Mouse (Mus musculus) G1E (cell line): ENCODE measurements around the gene Jarid2. TPM values are rescaled to one million over a fixed set of nuclear protein-coding genes. Genes with fewer than 3 reads are reported as not detected.
A peak's percentile ranks its signal among the peaks of the same experiment; 100 is the strongest.

ENCODE experiments used
- ATAC-seq: 2 replicates; pipeline ENCODE4 v1.8.0; 2016; ENCODE audit warnings: mild to moderate bottlenecking; ENCODE audit not compliant: insufficient number of reproducible peaks, poor library complexity, low FRiP score, severe bottlenecking; ENCODE audit errors: extremely low read depth
- DNase-seq: peaks from one replicate; pipeline ENCODE4 v3.0.0; 2012; ENCODE audit warnings: low spot score
- H3K27me3 ChIP-seq: 2 replicates; pipeline ENCODE4 v1.6.1; 2012; ENCODE audit warnings: mild to moderate bottlenecking, low read length, inconsistent platforms; ENCODE audit not compliant: insufficient read depth
- H3K36me3 ChIP-seq: replicated peaks from 2 replicates; pipeline ENCODE3; 2012; ENCODE audit warnings: mild to moderate bottlenecking, inconsistent platforms
- H3K4me1 ChIP-seq: 2 replicates; pipeline ENCODE4 v1.6.1; 2012; ENCODE audit warnings: low read depth, low read length, inconsistent platforms, mixed read lengths; ENCODE audit not compliant: insufficient read depth
- H3K4me3 ChIP-seq: 2 replicates; pipeline ENCODE4 v1.5.1; 2012; ENCODE audit warnings: low read depth, mild to moderate bottlenecking, inconsistent platforms, low read length, moderate library complexity, mixed read lengths
- H3K9me3 ChIP-seq: replicated peaks from 2 replicates; pipeline ENCODE4 v1.6.1; 2012; ENCODE audit warnings: inconsistent platforms
- CTCF ChIP-seq: IDR thresholded peaks from 2 replicates; pipeline ENCODE4 v1.5.1; 2012; ENCODE audit warnings: low read depth, low read length, inconsistent platforms, mixed read lengths
- GATA1 ChIP-seq: IDR thresholded peaks from 2 replicates; pipeline ENCODE4 v1.6.1; 2012; ENCODE audit warnings: borderline replicate concordance, low read length, inconsistent platforms, mixed read lengths
- GATA2 ChIP-seq: IDR thresholded peaks from 2 replicates; pipeline ENCODE4 v1.6.1; 2012; ENCODE audit warnings: low read depth, low read length, inconsistent platforms, borderline replicate concordance
- POLR2AphosphoS5 ChIP-seq: IDR thresholded peaks from 2 replicates; pipeline ENCODE4 v1.6.1; 2012; ENCODE audit warnings: low read depth, low read length, inconsistent platforms; ENCODE audit not compliant: insufficient replicate concordance
- TAL1 ChIP-seq: conservative IDR thresholded peaks from 2 replicates; pipeline ENCODE4 v1.6.1; 2012; ENCODE audit warnings: low read depth, low read length, inconsistent platforms, mixed read lengths
- polyA plus RNA-seq: library from polyadenylated mRNA; stranded (reverse); fragments of >175 nt; gene quantifications from 2 replicates; pipeline ENCODE4 v1.2.3, GENCODE M21; 2012
- total RNA-seq, 2 experiments: library from RNA; stranded (forward) in 1 of 2; stranded (reverse) in 1 of 2; fragments of 200-1000 nt in 1 of 2; fragments of >200 nt in 1 of 2; fragmentation: Nextera tagmentation in 1 of 2; gene quantifications; 2 replicates each; pipeline ENCODE4 v1.2.3; 2014 to 2017

The Jarid2 gene
- total and polyA plus RNA-seq, 3 experiments, result 29.9 to 93.6 (median 42.3) TPM

GRCm38 (mm10) chr13:44924042-44924441 is 194.8 kb downstream of the Jarid2 start:
- DNase-seq (no peak), ATAC-seq (no peak)
- Histone ChIP-seq H3K27me3 (no peaks in the 10 kb centered on the region), H3K4me3 (no peak overlapping the region), H3K36me3 (peaks cover 80% of the 10 kb centered on the region), H3K4me1 (no peaks in the 10 kb centered on the region), H3K9me3 (no peaks in the 10 kb centered on the region)
- TF ChIP-seq TAL1, result no peak
- TF ChIP-seq CTCF, result no peak
- no peak for TF ChIP-seq GATA2
- no peak for TF ChIP-seq POLR2AphosphoS5
- TF ChIP-seq GATA1, result no peak

- peaks cover 76% of the 10 kb centered on the region for H3K36me3 ChIP-seq
- no peak for ATAC-seq
- no peaks in the 10 kb centered on the region for H3K27me3 ChIP-seq
- H3K4me3 ChIP-seq, result no peak overlapping the region
- DNase-seq, result no peak
- TF ChIP-seq GATA1 (no peak), CTCF (no peak), TAL1 (no peak), GATA2 (no peak), POLR2AphosphoS5 (no peak)
- H3K4me1 ChIP-seq, result no peaks in the 10 kb centered on the region
- H3K9me3 ChIP-seq, result no peaks in the 10 kb centered on the region
Measured at GRCm38 (mm10) chr13:44925173-44925572, 195.9 kb downstream of the Jarid2 start.

DNA sequence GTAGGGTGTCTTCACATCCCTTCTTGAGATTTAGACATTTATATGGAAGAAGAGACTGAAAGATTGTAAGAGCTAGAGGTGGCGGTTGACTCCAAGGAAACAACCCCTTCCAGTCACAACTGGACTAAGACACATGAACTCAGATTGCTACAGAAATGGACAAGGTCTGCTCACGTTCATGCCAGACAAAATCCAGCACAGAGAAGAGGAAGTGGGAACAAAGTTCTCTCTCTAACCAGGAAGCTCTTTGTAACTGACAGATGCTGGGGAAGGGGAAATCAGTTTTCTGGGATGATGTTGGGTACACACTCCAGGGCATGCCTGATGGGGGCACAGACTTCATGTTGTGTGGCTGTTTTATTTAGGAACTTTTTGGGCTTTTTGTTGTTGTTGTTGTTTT is 197.0 kb downstream of the Jarid2 start:
- H3K9me3 ChIP-seq, result no peaks in the 10 kb centered on the region
- H3K4me1 ChIP-seq, result no peaks in the 10 kb centered on the region
- peaks cover 74% of the 10 kb centered on the region for H3K36me3 ChIP-seq
- H3K27me3 ChIP-seq, result no peaks in the 10 kb centered on the region
- H3K4me3 ChIP-seq, result no peak overlapping the region
- TF ChIP-seq POLR2AphosphoS5 (no peak), TAL1 (no peak), CTCF (no peak), GATA1 (no peak), GATA2 (no peak)
- DNase-seq (no peak), ATAC-seq (no peak)

DNA sequence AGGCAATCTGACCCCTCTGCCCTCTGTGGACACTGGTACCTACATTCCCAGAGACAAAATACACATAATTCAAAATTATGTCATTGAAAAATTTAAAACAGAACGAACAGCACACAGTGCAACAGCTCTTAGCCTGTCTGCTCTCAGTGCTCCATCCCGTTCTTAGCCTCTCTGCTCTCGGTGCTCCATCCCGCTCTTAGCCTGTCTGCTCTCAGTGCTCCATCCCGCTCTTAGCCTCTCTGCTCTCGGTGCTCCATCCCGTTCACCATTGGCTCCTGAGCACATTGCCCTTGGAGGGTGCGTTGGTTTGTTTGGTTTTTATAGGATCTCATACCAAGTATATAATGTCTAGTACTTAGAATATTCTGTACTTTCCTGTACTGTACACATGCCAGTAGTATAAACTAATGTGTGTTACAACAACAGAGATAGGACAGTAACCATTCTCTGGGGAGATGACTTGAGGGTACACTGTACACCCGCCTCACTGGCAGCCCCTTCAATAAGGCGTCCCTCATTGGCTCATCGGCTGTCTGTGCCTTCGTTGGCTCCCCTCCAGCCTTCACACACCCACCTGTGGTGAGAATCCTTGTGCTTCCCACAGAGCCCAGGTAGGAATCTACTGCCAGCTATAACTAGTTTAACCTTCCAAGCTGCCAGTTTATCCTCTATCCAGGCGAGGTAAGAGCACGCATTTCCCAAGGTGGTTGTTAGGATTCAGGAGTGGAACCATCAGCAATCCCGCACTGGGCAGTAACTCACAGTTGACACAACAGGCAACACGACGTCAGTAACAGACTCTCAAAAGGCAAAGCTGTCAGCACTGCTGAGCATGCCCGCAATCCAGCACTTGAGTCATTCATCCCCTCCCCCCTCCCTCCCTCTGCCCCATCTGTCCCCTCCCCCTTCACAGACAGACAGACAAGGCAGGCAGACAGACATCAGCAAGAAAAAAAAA is 203.3 kb downstream of the Jarid2 start:
- Histone ChIP-seq H3K4me1 (peaks cover 8% of the 10 kb centered on the region), H3K9me3 (no peaks in the 10 kb centered on the region), H3K36me3 (peaks cover 33% of the 10 kb centered on the region), H3K27me3 (no peaks in the 10 kb centered on the region), H3K4me3 (no peak overlapping the region)
- no peak for TF ChIP-seq CTCF
- no peak for TF ChIP-seq GATA2
- TF ChIP-seq POLR2AphosphoS5, result no peak
- no peak for TF ChIP-seq TAL1
- TF ChIP-seq GATA1, result no peak
- DNase-seq (no peak), ATAC-seq (no peak)

DNA sequence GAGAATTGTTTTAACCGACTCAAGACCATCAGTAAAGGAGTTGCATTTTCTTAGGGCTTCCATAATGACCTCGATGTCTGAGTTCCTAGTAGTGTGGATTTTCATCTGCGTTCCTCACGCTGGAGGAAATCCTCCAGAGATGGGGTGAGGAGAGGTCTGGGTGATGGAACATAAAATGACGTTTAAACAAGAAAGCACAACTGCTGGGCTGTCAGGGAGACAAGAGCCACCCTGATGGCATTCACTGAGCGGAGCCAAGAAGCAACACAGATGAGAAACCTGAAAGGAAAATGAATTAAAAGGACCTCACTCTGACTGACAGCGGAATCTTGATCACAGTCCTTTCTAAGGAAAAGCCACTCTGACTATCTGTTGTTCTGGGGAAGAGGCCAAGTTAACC is 204.3 kb downstream of the Jarid2 start:
- Histone ChIP-seq H3K27me3 (no peaks in the 10 kb centered on the region), H3K9me3 (no peaks in the 10 kb centered on the region), H3K36me3 (peaks cover 30% of the 10 kb centered on the region), H3K4me1 (peaks cover 16% of the 10 kb centered on the region), H3K4me3 (no peak overlapping the region)
- no peak for ATAC-seq
- TF ChIP-seq POLR2AphosphoS5 (no peak), TAL1 (no peak), CTCF (no peak), GATA1 (no peak), GATA2 (no peak)
- DNase-seq, result no peak

- ATAC-seq, result peak; percentile 83
- H3K4me3 ChIP-seq, result peak overlapping the region; percentile 28; the same call in 1 of the 2 replicates
- no peak for DNase-seq
- H3K4me1 ChIP-seq, result peaks cover 16% of the 10 kb centered on the region
- no peaks in the 10 kb centered on the region for H3K9me3 ChIP-seq
- TF ChIP-seq POLR2AphosphoS5 (no peak), TAL1 (no peak), GATA1 (no peak), GATA2 (no peak), CTCF (no peak)
- peaks cover 20% of the 10 kb centered on the region for H3K36me3 ChIP-seq
- no peaks in the 10 kb centered on the region for H3K27me3 ChIP-seq
Measured at GRCm38 (mm10) chr13:44937681-44938080, 208.4 kb downstream of the Jarid2 start.
